In genomic region chr11:20872911-20873310, GRCm38 (mm10) we compare ENCODE assay signal across 11 mouse cellular contexts. TPM values are rescaled to one million over a fixed set of nuclear protein-coding genes. Genes with fewer than 3 reads are reported as not detected.
DNase-seq lines count a peak whose midpoint lies in the region; ATAC-seq lines count a peak whose summit lies in the region.
"Had no signal": no experiment of that assay in that cellular context is flagged by ENCODE, and none has a peak within 500 bp of the region (broad histone marks: within the 10 kb centered on the region; RNA-seq: fewer than 3 reads in every experiment).

No protein-coding gene starts in this region.

- no peak overlapping the region for H3K4me3 ChIP-seq in heart, embryonic 10.5 days
- H3K4me3 ChIP-seq in midbrain, embryonic 13.5 days (replicated peaks) = no peak overlapping the region
- H3K4me3 ChIP-seq: midbrain, embryonic 12.5 days had no signal

- peak overlapping the region; percentile 62; the same call in 1 of the 2 replicates for H3K27ac ChIP-seq in heart, embryonic 10.5 days
- H3K27ac ChIP-seq in midbrain, embryonic 13.5 days = no peak overlapping the region
- H3K27ac ChIP-seq: midbrain, embryonic 12.5 days had no signal

- H3K36me3 ChIP-seq in heart, embryonic 10.5 days = no peaks in the 10 kb centered on the region
- no peaks in the 10 kb centered on the region for H3K36me3 ChIP-seq in midbrain, embryonic 13.5 days
- H3K36me3 ChIP-seq: midbrain, embryonic 12.5 days had no signal

- no peak overlapping the region for H3K4me2 ChIP-seq in midbrain, embryonic 13.5 days (replicated peaks)
- H3K4me2 ChIP-seq: midbrain, embryonic 12.5 days had no signal

- 45% methylated on average over 7 of the region's 7 CpGs for WGBS in heart, embryonic 10.5 days
- 91% methylated on average over 7 of the region's 7 CpGs for WGBS in midbrain, embryonic 13.5 days

- no peak for ATAC-seq in midbrain, embryonic 13.5 days
- ATAC-seq in megakaryocyte-erythroid progenitor cell, adult 5-6 weeks (replicated peaks; ENCODE audit: low FRiP score, low TSS enrichment, poor library complexity, severe bottlenecking) = no peak

- H3K27me3 ChIP-seq in heart, embryonic 10.5 days (ENCODE audit: insufficient read depth, poor library complexity, severe bottlenecking) = no peaks in the 10 kb centered on the region
- H3K27me3 ChIP-seq in midbrain, embryonic 13.5 days = no peaks in the 10 kb centered on the region
- H3K27me3 ChIP-seq: midbrain, embryonic 12.5 days had no signal

- no peaks in the 10 kb centered on the region for H3K9me3 ChIP-seq in heart, embryonic 10.5 days
- no peaks in the 10 kb centered on the region for H3K9me3 ChIP-seq in midbrain, embryonic 13.5 days
- H3K9me3 ChIP-seq: midbrain, embryonic 12.5 days had no signal

- peaks cover 26% of the 10 kb centered on the region for H3K4me1 ChIP-seq in heart, embryonic 10.5 days
- no peaks in the 10 kb centered on the region for H3K4me1 ChIP-seq in midbrain, embryonic 13.5 days (replicated peaks)
- H3K4me1 ChIP-seq: midbrain, embryonic 12.5 days had no signal

- H3K9ac ChIP-seq in midbrain, embryonic 13.5 days (replicated peaks) = no peak overlapping the region
- H3K9ac ChIP-seq: midbrain, embryonic 12.5 days had no signal

- DNase-seq in ovary, adult 18-20 months (ENCODE audit: low spot score) = peak; percentile 52
- no peak for DNase-seq in ovary, postnatal 14 days (ENCODE audit: low spot score)
- peak; percentile 51 for DNase-seq in adrenal gland, postnatal 25 days
- DNase-seq in heart, embryonic 10.5 days (ENCODE audit: low spot score) = no peak
- DNase-seq in skeletal muscle tissue, adult 2 months (ENCODE audit: low read depth, low spot score) = peak; percentile 73
- DNase-seq in layer of hippocampus, postnatal 36 days = no peak
- DNase-seq: kidney, postnatal 36 days; spleen, adult 18-20 months had no signal

RNA-seq across cellular contexts. Expression of gene Lgalsl, which starts 42.1 kb away (rescaled TPM):
- 26.2 and 32.5 TPM in 2 replicates for total RNA-seq in adrenal gland, postnatal 25 days (2021)
- polyA plus RNA-seq in heart, embryonic 10.5 days (2016; fragmentation: Nextera tagmentation; extraction: Ambion mirVana) = 44.5 and 53.4 TPM in 2 replicates
- polyA plus RNA-seq in midbrain, embryonic 13.5 days (2015; fragmentation: Nextera tagmentation; extraction: Ambion mirVana) = 49.4 and 52.4 TPM in 2 replicates
- total RNA-seq in layer of hippocampus, postnatal 36 days (2021) = 10 to 100 TPM; 80.7 to 82.0 TPM
- total RNA-seq in megakaryocyte-erythroid progenitor cell, adult 5-6 weeks (2014; fragmentation: Nextera tagmentation) = 5.6 and 13.5 TPM in 2 replicates
- total RNA-seq in megakaryocyte-erythroid progenitor cell, adult 5-6 weeks (2017) = 1.4 and 3.9 TPM in 2 replicates

Comparison
In these comparisons a context has a peak if more than half of its experiments do, and no peak if none do; other contexts are left out.
1. DNase-seq: peak in ovary, adult 18-20 months (single experiment), adrenal gland, postnatal 25 days (single experiment) and skeletal muscle tissue, adult 2 months (single experiment); none in ovary, postnatal 14 days (single experiment), heart, embryonic 10.5 days (single experiment) and layer of hippocampus, postnatal 36 days (0 of 2).